ENCODE assay signal across 24 mouse cellular contexts in the genomic region with DNA sequence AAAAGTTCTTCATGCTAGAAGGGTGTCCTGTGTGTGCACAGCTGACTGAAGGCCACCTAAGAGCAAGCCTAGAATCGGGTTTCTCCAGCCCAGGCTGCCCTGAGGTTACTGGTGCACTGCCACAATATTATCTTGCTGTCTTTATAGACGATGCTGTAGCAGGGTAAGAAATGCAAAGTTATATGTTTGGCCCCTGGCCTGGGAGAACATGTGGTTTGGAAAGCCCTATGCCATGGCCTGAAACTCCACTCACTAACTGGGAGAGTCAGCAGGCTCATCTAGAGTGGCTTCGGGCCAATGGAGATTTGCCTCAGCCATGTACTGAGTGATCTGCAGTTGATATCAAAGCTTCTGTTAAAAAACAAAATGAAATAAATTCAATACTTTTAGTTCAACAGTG. TPM values are rescaled to one million over a fixed set of nuclear protein-coding genes. Genes with fewer than 3 reads are reported as not detected.
"Had no signal": no experiment of that assay in that cellular context is flagged by ENCODE, and none has a peak within 500 bp of the region (broad histone marks: within the 10 kb centered on the region; RNA-seq: fewer than 3 reads in every experiment).

No protein-coding gene starts in this region.

- H3K4me1 ChIP-seq: limb, embryonic 10.5 days; liver, embryonic 12.5 days; lung, embryonic 15.5 days; midbrain, embryonic 10.5 days; neural tube, embryonic 12.5 days; neural tube, embryonic 15.5 days had no signal

- H3K9ac ChIP-seq: limb, embryonic 13.5 days; liver, embryonic 12.5 days; liver, embryonic 15.5 days; lung, embryonic 15.5 days; neural tube, embryonic 12.5 days; neural tube, embryonic 15.5 days had no signal

- H3K9me3 ChIP-seq: limb, embryonic 10.5 days; limb, embryonic 13.5 days; liver, embryonic 12.5 days; liver, embryonic 15.5 days; lung, embryonic 15.5 days; megakaryocyte, embryonic 14.5 days; midbrain, embryonic 10.5 days; neural tube, embryonic 12.5 days; neural tube, embryonic 15.5 days had no signal

- DNase-seq: kidney, adult 9 months; kidney, postnatal 14 days; kidney, postnatal 4 days; liver; lung, adult 18-20 months; lung, postnatal 10 days; lung, postnatal 36 days; midbrain, embryonic 14.5 days; right cerebral cortex, adult 18-20 months; right cerebral cortex, postnatal 14 days; right cerebral cortex, postnatal 4 days; thymus, adult 2 months; thymus, postnatal 25 days had no signal

- H3K4me3 ChIP-seq: limb, embryonic 10.5 days; limb, embryonic 13.5 days; liver, embryonic 12.5 days; liver, embryonic 15.5 days; lung, embryonic 15.5 days; megakaryocyte, embryonic 14.5 days; midbrain, embryonic 10.5 days; neural tube, embryonic 12.5 days; neural tube, embryonic 15.5 days had no signal

- H3K27me3 ChIP-seq: limb, embryonic 13.5 days; liver, embryonic 12.5 days; liver, embryonic 15.5 days; lung, embryonic 15.5 days; megakaryocyte, embryonic 14.5 days; neural tube, embryonic 12.5 days; neural tube, embryonic 15.5 days had no signal

- H3K4me2 ChIP-seq: limb, embryonic 13.5 days; liver, embryonic 12.5 days; liver, embryonic 15.5 days; lung, embryonic 15.5 days; neural tube, embryonic 12.5 days; neural tube, embryonic 15.5 days had no signal

- H3K27ac ChIP-seq: limb, embryonic 10.5 days; limb, embryonic 13.5 days; liver, embryonic 12.5 days; liver, embryonic 15.5 days; lung, embryonic 15.5 days; midbrain, embryonic 10.5 days; neural tube, embryonic 12.5 days; neural tube, embryonic 15.5 days; stomach, postnatal 0 days had no signal

- ATAC-seq: liver, embryonic 12.5 days had no signal

RNA-seq across cellular contexts. Expression of a gene that starts 28.8 kb away (rescaled TPM):
- polyA plus RNA-seq: limb, embryonic 10.5 days; limb, embryonic 13.5 days; liver, embryonic 12.5 days; liver, embryonic 15.5 days; midbrain, embryonic 14.5 days; neural tube, embryonic 12.5 days; neural tube, embryonic 15.5 days; stomach, embryonic 14.5 days; stomach, postnatal 0 days; thymus, adult 2 months had no signal
